Mouse (Mus musculus) liver, postnatal 0 days (tissue): ENCODE data around the gene Trim29. TPM values are rescaled to one million over a fixed set of nuclear protein-coding genes. Genes with fewer than 3 reads are reported as not detected.
A peak's percentile ranks its signal among the peaks of the same experiment; 100 is the strongest.

ENCODE experiments used
- ATAC-seq: fragments of 200-750 bp; cut with Nextera tagmentation; 2 replicates; pipeline ENCODE4 v1.8.0; 2017; ENCODE audit warnings: mild to moderate bottlenecking, moderate library complexity
- DNase-seq: peaks from one replicate; pipeline ENCODE4 v3.0.0-alpha.2; 2016
- H3K27ac ChIP-seq: fragments of 300-500 bp; sonication (generic); 2 replicates; pipeline ENCODE4 v1.5.1; 2014; ENCODE audit warnings: antibody characterized with exemption, moderate library complexity, mild to moderate bottlenecking, low read depth
- H3K27me3 ChIP-seq: fragments of 300-500 bp; sonication (generic); 2 replicates; pipeline ENCODE4 v1.6.1; 2014; ENCODE audit warnings: low read length, control low read depth, mixed read lengths; ENCODE audit not compliant: insufficient read depth
- H3K36me3 ChIP-seq: fragments of 300-500 bp; sonication (generic); replicated peaks from 2 replicates; pipeline ENCODE4 v1.6.1; 2014; ENCODE audit warnings: mild to moderate bottlenecking, control low read depth, low read length, moderate library complexity, mixed read lengths; ENCODE audit not compliant: insufficient read depth
- H3K4me1 ChIP-seq: fragments of 300-500 bp; sonication (generic); 2 replicates; pipeline ENCODE4 v1.6.1; 2014; ENCODE audit warnings: antibody characterized with exemption, mild to moderate bottlenecking, control low read depth; ENCODE audit not compliant: insufficient read depth
- H3K4me2 ChIP-seq: fragments of 300-500 bp; sonication (generic); 2 replicates; pipeline ENCODE4 v1.6.1; 2014; ENCODE audit warnings: low read depth, mild to moderate bottlenecking, low read length, moderate library complexity, mixed read lengths
- H3K4me3 ChIP-seq: fragments of 300-500 bp; sonication (generic); 2 replicates; pipeline ENCODE4 v1.5.1; 2014; ENCODE audit warnings: low read depth, low read length
- H3K9ac ChIP-seq: fragments of 300-500 bp; sonication (generic); replicated peaks from 2 replicates; pipeline ENCODE4 v1.6.1; 2014; ENCODE audit warnings: mild to moderate bottlenecking, moderate library complexity
- H3K9me3 ChIP-seq: fragments of 300-500 bp; sonication (generic); 2 replicates; pipeline ENCODE4 v1.6.1; 2016; ENCODE audit warnings: mild to moderate bottlenecking, control low read depth, low read length, mixed read lengths
- CTCF ChIP-seq: sonication (generic); IDR thresholded peaks from 2 replicates; pipeline ENCODE4 v1.5.1; 2016; ENCODE audit warnings: antibody characterized with exemption, low read depth
- EP300 ChIP-seq: IDR thresholded peaks from 2 replicates; pipeline ENCODE4 v1.6.1; 2016; ENCODE audit warnings: antibody characterized with exemption, low read depth, mild to moderate bottlenecking
- whole genome bisulfite sequencing: fragments of 180-500 bp; shearing (Covaris S2); extraction: QIAGEN DNeasy Blood & Tissue Kit; methylation state at CpG from one replicate; pipeline ENCODE4 v1.1.7; 2014; ENCODE audit not compliant: insufficient replicate concordance; 5-methylcytosine and 5-hydroxymethylcytosine counted together
- polyA plus RNA-seq: library from polyadenylated mRNA; unstranded; fragments of >200 nt; fragmentation: Nextera tagmentation; extraction: Ambion mirVana; gene quantifications from 2 replicates; pipeline ENCODE4 v1.2.1, GENCODE M21; 2015

Trim29 gene
- polyA plus RNA-seq, 1 experiment from 2014 or later, result 0.04 TPM

DNA sequence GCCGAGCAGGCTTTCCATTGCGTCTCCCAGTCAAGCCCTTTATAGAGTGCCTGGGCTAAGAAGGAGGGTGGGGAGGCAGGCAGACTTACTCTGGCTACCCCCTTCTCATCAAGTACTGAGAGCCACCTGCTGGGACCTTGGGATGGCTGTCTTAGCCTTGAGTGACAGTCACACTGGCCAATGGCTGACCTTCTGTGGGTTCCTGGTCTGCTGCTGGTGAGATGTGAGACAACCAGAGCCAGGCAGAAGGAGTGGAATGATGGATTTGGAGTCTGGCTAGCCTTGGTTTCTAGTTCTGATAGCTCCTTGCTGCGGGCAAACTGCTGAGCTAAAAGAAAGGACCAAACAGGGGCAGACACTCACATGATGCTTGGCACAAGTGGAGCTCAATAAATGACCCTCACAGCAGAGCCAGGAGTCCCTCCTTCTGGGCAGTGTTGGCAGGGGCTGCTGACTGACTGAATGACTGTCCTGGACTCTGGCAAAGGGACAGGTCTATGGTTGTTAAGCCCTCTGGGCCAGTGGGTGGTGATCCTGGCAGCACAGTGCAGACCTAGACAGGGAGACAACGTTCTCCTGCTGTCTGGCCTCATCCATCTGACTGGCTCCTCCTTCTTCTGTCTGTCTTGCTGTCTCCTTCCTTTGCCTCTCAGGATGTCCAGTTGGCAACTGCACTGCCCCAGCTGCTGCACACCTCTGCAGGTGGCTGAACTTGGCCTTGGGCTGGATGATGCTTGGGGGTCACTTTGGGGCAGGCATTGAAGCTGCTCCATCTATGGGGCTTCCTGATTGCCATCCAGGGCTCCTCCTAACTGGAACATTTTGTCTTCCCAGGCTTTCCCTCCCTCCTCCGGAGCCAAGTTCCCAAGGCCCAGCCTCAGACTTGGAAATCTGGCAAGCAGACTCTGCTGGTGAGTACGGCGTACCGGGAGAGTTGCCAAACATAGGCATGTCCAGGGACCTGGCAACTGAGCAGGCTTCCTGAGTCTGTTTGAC is 21.1 kb downstream of the Trim29 start:
- Histone ChIP-seq H3K9me3 (no peaks in the 10 kb centered on the region), H3K4me3 (no peak overlapping the region), H3K9ac (no peak overlapping the region), H3K27ac (no peak overlapping the region), H3K4me2 (no peak overlapping the region), H3K27me3 (no peaks in the 10 kb centered on the region), H3K36me3 (no peaks in the 10 kb centered on the region), H3K4me1 (no peaks in the 10 kb centered on the region)
- WGBS, result 72% methylated on average over 8 of the region's 8 CpGs
- ATAC-seq (no peak), DNase-seq (no peak)
- no peak for TF ChIP-seq EP300
- TF ChIP-seq CTCF, result no peak

DNA sequence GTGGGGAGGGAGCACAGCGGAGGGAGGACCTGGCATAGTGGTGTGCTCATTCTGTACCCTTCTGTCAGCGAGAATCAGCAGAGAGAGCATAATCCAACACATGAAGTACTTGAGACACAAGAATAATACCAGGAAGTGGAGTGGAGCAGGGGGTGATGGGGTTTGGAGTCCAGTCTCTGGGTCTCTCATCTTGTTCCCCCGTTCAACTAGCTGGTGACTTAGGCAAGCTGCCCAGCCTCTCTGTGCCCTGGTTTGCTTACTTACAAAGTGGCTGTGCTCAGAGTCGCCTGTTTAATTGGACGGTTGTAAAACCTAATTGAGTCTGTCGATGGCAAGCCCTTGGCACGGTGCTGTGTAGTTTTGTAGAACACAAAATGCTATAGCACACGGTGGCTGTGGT is 23.8 kb downstream of the Trim29 start:
- H3K4me3 ChIP-seq, result no peak overlapping the region
- no peak overlapping the region for H3K4me2 ChIP-seq
- H3K4me1 ChIP-seq, result no peaks in the 10 kb centered on the region
- no peak for TF ChIP-seq EP300
- no peak for TF ChIP-seq CTCF
- ATAC-seq, result no peak
- no peaks in the 10 kb centered on the region for H3K9me3 ChIP-seq
- WGBS, result 66% methylated on average over 8 of the region's 8 CpGs
- no peak for DNase-seq
- no peak overlapping the region for H3K9ac ChIP-seq
- no peaks in the 10 kb centered on the region for H3K27me3 ChIP-seq
- no peaks in the 10 kb centered on the region for H3K36me3 ChIP-seq
- H3K27ac ChIP-seq, result no peak overlapping the region

DNA sequence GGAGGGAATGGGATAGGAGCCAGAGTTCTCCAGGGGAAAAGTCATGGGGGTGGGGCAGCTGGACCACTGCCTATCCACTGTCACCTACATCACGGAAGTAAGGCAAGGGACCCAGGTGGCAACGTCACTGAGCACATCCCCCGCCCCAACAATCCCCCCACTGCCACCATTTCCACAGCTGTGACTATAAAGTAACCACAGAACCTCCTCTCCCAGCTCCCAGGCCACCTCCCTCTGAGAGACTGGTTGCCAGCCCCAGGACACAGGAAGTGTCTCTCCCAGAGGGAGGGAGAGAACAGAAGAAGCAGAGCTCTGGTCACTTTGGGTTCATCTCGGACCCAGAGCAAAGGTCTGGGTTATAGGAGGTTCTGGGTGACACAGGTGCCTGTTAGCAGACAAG is 27.0 kb downstream of the Trim29 start:
- Histone ChIP-seq H3K4me2 (no peak overlapping the region), H3K27ac (no peak overlapping the region), H3K9me3 (no peaks in the 10 kb centered on the region), H3K36me3 (no peaks in the 10 kb centered on the region), H3K4me3 (no peak overlapping the region), H3K9ac (no peak overlapping the region), H3K27me3 (no peaks in the 10 kb centered on the region), H3K4me1 (no peaks in the 10 kb centered on the region)
- no peak for TF ChIP-seq EP300
- TF ChIP-seq CTCF, result no peak
- DNase-seq, result no peak
- WGBS, result 43% methylated on average over 4 of the region's 4 CpGs
- ATAC-seq, result no peak

DNA sequence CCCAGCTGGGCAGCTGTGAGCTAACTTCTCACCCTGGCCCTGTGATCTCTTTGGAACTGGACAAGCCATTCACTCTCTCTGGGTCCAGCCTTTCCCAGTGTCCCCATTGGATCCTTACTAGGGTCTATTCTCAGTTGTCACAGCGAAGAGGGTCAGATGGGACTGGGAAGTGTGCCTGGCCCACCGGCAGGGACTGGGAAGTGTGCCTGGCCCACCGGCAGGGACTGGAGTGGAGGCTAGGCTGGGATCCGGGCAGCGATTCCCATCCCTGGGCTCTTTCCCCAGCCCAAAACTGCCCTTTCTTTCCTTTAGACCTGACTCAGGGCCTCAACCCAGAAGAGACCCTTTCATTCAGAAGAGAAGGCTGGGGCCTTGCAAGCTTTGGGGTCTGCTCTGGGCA is 27.4 kb downstream of the Trim29 start:
- DNase-seq, result no peak
- Histone ChIP-seq H3K27ac (no peak overlapping the region), H3K9ac (no peak overlapping the region), H3K4me1 (no peaks in the 10 kb centered on the region), H3K27me3 (no peaks in the 10 kb centered on the region), H3K4me2 (no peak overlapping the region), H3K9me3 (no peaks in the 10 kb centered on the region), H3K4me3 (no peak overlapping the region), H3K36me3 (no peaks in the 10 kb centered on the region)
- WGBS, result 55% methylated on average over 5 of the region's 5 CpGs
- ATAC-seq, result no peak
- TF ChIP-seq EP300, result no peak
- TF ChIP-seq CTCF, result no peak

DNA sequence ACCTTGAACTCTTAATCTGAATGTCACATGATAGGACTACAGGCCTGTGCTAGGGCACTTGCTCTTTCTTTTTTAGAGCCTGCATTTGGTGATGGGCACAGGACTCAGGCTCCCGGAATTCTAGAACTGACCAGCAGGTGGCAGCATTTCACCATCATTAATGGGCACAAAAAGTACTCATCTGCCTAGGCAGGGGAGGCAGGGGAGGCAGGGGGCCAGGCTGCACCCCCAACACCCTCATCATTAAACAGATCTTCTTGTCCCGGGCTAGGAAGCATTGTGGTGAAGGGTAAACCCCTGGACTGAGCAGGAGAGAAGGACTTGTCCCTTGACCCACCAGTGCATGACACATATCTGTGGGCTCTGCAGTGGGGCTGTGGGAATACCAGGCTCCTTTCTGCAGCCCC is 29.0 kb downstream of the Trim29 start:
- no peaks in the 10 kb centered on the region for H3K4me1 ChIP-seq
- no peaks in the 10 kb centered on the region for H3K9me3 ChIP-seq
- no peak overlapping the region for H3K4me3 ChIP-seq
- WGBS, result 0% methylated on average over 2 of the region's 2 CpGs
- TF ChIP-seq CTCF (peak; percentile 82), EP300 (no peak)
- ATAC-seq (no peak), DNase-seq (peak; percentile 74)
- H3K36me3 ChIP-seq, result no peaks in the 10 kb centered on the region
- H3K27ac ChIP-seq, result no peak overlapping the region
- no peaks in the 10 kb centered on the region for H3K27me3 ChIP-seq
- no peak overlapping the region for H3K4me2 ChIP-seq
- no peak overlapping the region for H3K9ac ChIP-seq

DNA sequence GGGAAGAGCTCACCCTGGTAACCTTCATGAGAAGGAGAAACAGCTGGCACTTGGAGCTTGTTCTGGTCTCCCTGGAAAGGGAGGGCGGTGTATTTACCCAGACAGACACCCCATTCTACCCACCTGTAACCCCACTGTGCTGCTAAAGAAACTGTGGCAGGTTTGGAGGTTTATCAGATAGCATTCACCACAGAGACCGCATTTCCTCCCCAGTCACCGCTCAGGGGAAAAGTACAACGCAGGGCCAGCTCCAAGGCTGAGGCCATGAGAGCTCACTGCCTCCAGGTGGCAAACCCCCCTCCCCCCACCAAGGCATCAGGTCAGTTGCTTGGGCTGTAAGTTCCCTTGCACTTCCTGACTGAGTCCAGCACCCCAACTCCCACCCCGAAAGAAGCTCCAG is 39.4 kb downstream of the Trim29 start:
- no peaks in the 10 kb centered on the region for H3K4me1 ChIP-seq
- no peak overlapping the region for H3K4me2 ChIP-seq
- no peak overlapping the region for H3K9ac ChIP-seq
- 0 out of 2 replicates have a peak, but pooled peaks cover 5% of the 10 kb centered on the region for H3K27me3 ChIP-seq
- 24% methylated on average over 5 of the region's 5 CpGs for WGBS
- DNase-seq, result no peak
- H3K36me3 ChIP-seq, result no peaks in the 10 kb centered on the region
- H3K4me3 ChIP-seq, result no peak overlapping the region
- no peaks in the 10 kb centered on the region for H3K9me3 ChIP-seq
- no peak for ATAC-seq
- H3K27ac ChIP-seq, result no peak overlapping the region
- no peak for TF ChIP-seq CTCF
- no peak for TF ChIP-seq EP300
